Mouse (Mus musculus): ENCODE data around the gene Eif4e3. TPM values are rescaled to one million over a fixed set of nuclear protein-coding genes. Genes with fewer than 3 reads are reported as not detected.

The Eif4e3 gene
- total RNA-seq, 2 experiments from 2014 or later: 17.6 to 20.4 TPM

Other genes with a start within 250 kb of the Eif4e3 start
- gene Foxp1, start 144.1 kb downstream of the Eif4e3 start, total RNA-seq (2021): 10 to 100 TPM; 66.1 to 67.0 TPM
- 1 to 10 TPM; 2.5 to 3.4 TPM for gene Gm20696, start within 50 bp of the Eif4e3 start, total RNA-seq (2021)
- 1 to 10 TPM; 3.0 to 3.9 TPM for gene Gpr27, start 25.9 kb upstream of the Eif4e3 start, total RNA-seq (2021)
- gene Prok2, start 59.6 kb upstream of the Eif4e3 start, total RNA-seq (2021): not detected

Data from heart, postnatal 4 days (tissue).